Mouse (Mus musculus): ENCODE results near the gene Ninj1. TPM values are rescaled to one million over a fixed set of nuclear protein-coding genes. Genes with fewer than 3 reads are reported as not detected.

The Ninj1 gene
- polyA plus RNA-seq (2012; rRNA removed), result 121 and 145 TPM in 2 replicates

GRCm38 (mm10) chr13:49187288-49188218 is at the start of gene Ninj1:
Gene Ninj1, plus strand, starts transcription at chr13:49187485.
- no peak for DNase-seq (ENCODE audit: low read depth)

- DNase-seq (ENCODE audit: low read depth), result no peak
These were observed 46.7 kb upstream of the Ninj1 start for GRCm38 (mm10) chr13:49140567-49140966.

GRCm38 (mm10) chr13:49142396-49142795 is 44.9 kb upstream of the Ninj1 start:
- DNase-seq (ENCODE audit: low read depth), result no peak

GRCm38 (mm10) chr13:49143323-49143722 is 44.0 kb upstream of the Ninj1 start:
- no peak for DNase-seq (ENCODE audit: low read depth)

- no peak for DNase-seq (ENCODE audit: low read depth)
These were observed 42.8 kb upstream of the Ninj1 start for GRCm38 (mm10) chr13:49144451-49144850.

- no peak for DNase-seq (ENCODE audit: low read depth)
These were observed 41.9 kb upstream of the Ninj1 start for GRCm38 (mm10) chr13:49145396-49145795.

- no peak for DNase-seq (ENCODE audit: low read depth)
These were observed 41.1 kb upstream of the Ninj1 start for GRCm38 (mm10) chr13:49146040-49146697.

GRCm38 (mm10) chr13:49146698-49147006 is 40.6 kb upstream of the Ninj1 start:
- no peak for DNase-seq (ENCODE audit: low read depth)

GRCm38 (mm10) chr13:49147007-49147857 is 40.1 kb upstream of the Ninj1 start:
- no peak for DNase-seq (ENCODE audit: low read depth)

- DNase-seq (ENCODE audit: low read depth), result no peak
These were observed 39.4 kb upstream of the Ninj1 start, which contains the start of gene Wnk2 for GRCm38 (mm10) chr13:49147858-49148226. Gene Wnk2, minus strand, starts transcription at chr13:49148014.

GRCm38 (mm10) chr13:49148687-49149086 is 38.6 kb upstream of the Ninj1 start:
- no peak for DNase-seq (ENCODE audit: low read depth)

- no peak for DNase-seq (ENCODE audit: low read depth)
These were observed 33.3 kb upstream of the Ninj1 start for GRCm38 (mm10) chr13:49154028-49154427.

GRCm38 (mm10) chr13:49154621-49155020 is 32.7 kb upstream of the Ninj1 start:
- DNase-seq (ENCODE audit: low read depth), result no peak

GRCm38 (mm10) chr13:49156645-49157044 is 30.6 kb upstream of the Ninj1 start:
- DNase-seq (ENCODE audit: low read depth), result no peak

GRCm38 (mm10) chr13:49158040-49158713 is 29.1 kb upstream of the Ninj1 start:
- no peak for DNase-seq (ENCODE audit: low read depth)

- DNase-seq (ENCODE audit: low read depth), result no peak
These were observed 26.0 kb upstream of the Ninj1 start for GRCm38 (mm10) chr13:49161236-49161635.

- DNase-seq (ENCODE audit: low read depth), result no peak
These were observed 24.6 kb upstream of the Ninj1 start for GRCm38 (mm10) chr13:49162722-49163121.

- DNase-seq (ENCODE audit: low read depth), result no peak
These were observed 23.6 kb upstream of the Ninj1 start for GRCm38 (mm10) chr13:49163645-49164044.

GRCm38 (mm10) chr13:49167081-49167480 is 20.2 kb upstream of the Ninj1 start:
- no peak for DNase-seq (ENCODE audit: low read depth)

- DNase-seq (ENCODE audit: low read depth), result no peak
These were observed 17.7 kb upstream of the Ninj1 start for GRCm38 (mm10) chr13:49169448-49170207.

- DNase-seq (ENCODE audit: low read depth), result no peak
These were observed 16.7 kb upstream of the Ninj1 start for GRCm38 (mm10) chr13:49170623-49171022.
